Mouse (Mus musculus): ENCODE data around the gene Tmem39b. TPM values are rescaled to one million over a fixed set of nuclear protein-coding genes. Genes with fewer than 3 reads are reported as not detected.

Gene Tmem39b
- polyA plus RNA-seq, 1 experiment from 2014 or later: 2.3 TPM

- Histone ChIP-seq H3K9ac (replicated peaks) (no peak overlapping the region), H3K4me1 (ENCODE audit: insufficient read depth) (peaks cover 2% of the 10 kb centered on the region), H3K27ac (ENCODE audit: low read depth) (no peak overlapping the region), H3K36me3 (replicated peaks; ENCODE audit: insufficient read depth, low read length) (peaks cover 87% of the 10 kb centered on the region), H3K9me3 (ENCODE audit: low read length) (no peaks in the 10 kb centered on the region), H3K27me3 (ENCODE audit: insufficient read depth, low read length) (no peaks in the 10 kb centered on the region), H3K4me3 (ENCODE audit: low read depth, low read length) (no peak overlapping the region), H3K4me2 (ENCODE audit: low read depth, low read length) (no peak overlapping the region)
- WGBS (ENCODE audit: insufficient replicate concordance): 67% methylated on average over 6 of the region's 6 CpGs
- TF ChIP-seq EP300 (IDR thresholded peaks at IDR 0.05; ENCODE audit: low read depth): no peak
- TF ChIP-seq CTCF (IDR thresholded peaks at IDR 0.05; ENCODE audit: low read depth): no peak
- ATAC-seq: peak; percentile 58
- no peak for DNase-seq
These were observed 62.8 kb downstream of the Tmem39b start for GRCm38 (mm10) chr4:129633852-129634251.

- H3K9me3 ChIP-seq (ENCODE audit: low read length): no peaks in the 10 kb centered on the region
- no peak for TF ChIP-seq CTCF (IDR thresholded peaks at IDR 0.05; ENCODE audit: low read depth)
- no peak for TF ChIP-seq EP300 (IDR thresholded peaks at IDR 0.05; ENCODE audit: low read depth)
- H3K27me3 ChIP-seq (ENCODE audit: insufficient read depth, low read length): no peaks in the 10 kb centered on the region
- H3K36me3 ChIP-seq (replicated peaks; ENCODE audit: insufficient read depth, low read length): peaks cover 90% of the 10 kb centered on the region
- no peak overlapping the region for H3K27ac ChIP-seq (ENCODE audit: low read depth)
- WGBS (ENCODE audit: insufficient replicate concordance): 92% methylated on average over 12 of the region's 12 CpGs
- ATAC-seq (no peak), DNase-seq (no peak)
- no peaks in the 10 kb centered on the region for H3K4me1 ChIP-seq (ENCODE audit: insufficient read depth)
- no peak overlapping the region for H3K4me3 ChIP-seq (ENCODE audit: low read depth, low read length)
- H3K9ac ChIP-seq (replicated peaks): no peak overlapping the region
- no peak overlapping the region for H3K4me2 ChIP-seq (ENCODE audit: low read depth, low read length)
These were observed 64.8 kb downstream of the Tmem39b start for GRCm38 (mm10) chr4:129631867-129632266.

DNA sequence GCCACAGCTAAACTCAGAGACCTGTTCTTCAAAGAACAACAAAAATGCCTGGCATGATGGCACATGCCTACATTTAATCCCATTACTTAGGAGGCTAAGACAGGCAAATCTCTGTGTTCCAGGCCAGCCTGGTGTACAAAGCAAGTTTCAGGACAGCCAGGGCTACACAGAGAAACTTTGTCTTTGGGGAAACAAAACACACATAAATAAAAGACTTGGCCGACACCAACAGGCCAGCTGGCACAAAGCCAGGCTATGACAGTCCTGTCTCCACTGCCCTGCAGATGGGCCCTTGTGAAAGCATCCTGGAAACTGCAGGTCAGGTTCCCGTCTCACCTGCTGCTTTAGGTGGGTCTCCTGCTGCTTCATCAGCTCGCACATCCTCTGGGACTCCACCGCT, 65.7 kb downstream of the Tmem39b start:
- Histone ChIP-seq H3K27ac (ENCODE audit: low read depth) (no peak overlapping the region), H3K9ac (replicated peaks) (no peak overlapping the region), H3K4me2 (ENCODE audit: low read depth, low read length) (no peak overlapping the region), H3K9me3 (ENCODE audit: low read length) (no peaks in the 10 kb centered on the region), H3K4me3 (ENCODE audit: low read depth, low read length) (no peak overlapping the region), H3K27me3 (ENCODE audit: insufficient read depth, low read length) (no peaks in the 10 kb centered on the region), H3K4me1 (ENCODE audit: insufficient read depth) (no peaks in the 10 kb centered on the region), H3K36me3 (replicated peaks; ENCODE audit: insufficient read depth, low read length) (peaks cover 85% of the 10 kb centered on the region)
- peak; percentile 41 for DNase-seq
- no peak for TF ChIP-seq EP300 (IDR thresholded peaks at IDR 0.05; ENCODE audit: low read depth)
- TF ChIP-seq CTCF (IDR thresholded peaks at IDR 0.05; ENCODE audit: low read depth): no peak
- no peak for ATAC-seq
- 77% methylated on average over 4 of the region's 4 CpGs for WGBS (ENCODE audit: insufficient replicate concordance)

Small RNAs within 50 kb of the gene (microRNA-seq; reads per million reads assigned to microRNA genes)
- not detected for gene Mir7016

Other genes with a start within 250 kb of the Tmem39b start
- 37.4 and 40.7 TPM in 2 replicates for gene Bsdc1, start 235.3 kb downstream of the Tmem39b start, polyA plus RNA-seq (2015; fragmentation: Nextera tagmentation; extraction: Ambion mirVana)
- gene Tssk3, start 205.8 kb downstream of the Tmem39b start, polyA plus RNA-seq (2015; fragmentation: Nextera tagmentation; extraction: Ambion mirVana): 0.11 and 0.14 TPM in 2 replicates
- 0.41 and 0.88 TPM in 2 replicates for gene Fam229a, start 205.6 kb downstream of the Tmem39b start, polyA plus RNA-seq (2015; fragmentation: Nextera tagmentation; extraction: Ambion mirVana)
- gene Marcksl1, start 183.3 kb downstream of the Tmem39b start, polyA plus RNA-seq (2015; fragmentation: Nextera tagmentation; extraction: Ambion mirVana): 42.7 and 46.9 TPM in 2 replicates
- 54.9 and 59.0 TPM in 2 replicates for gene Hdac1, start 154.1 kb downstream of the Tmem39b start, polyA plus RNA-seq (2015; fragmentation: Nextera tagmentation; extraction: Ambion mirVana)
- gene Lck, start 123.2 kb downstream of the Tmem39b start, polyA plus RNA-seq (2015; fragmentation: Nextera tagmentation; extraction: Ambion mirVana): 3.3 and 3.4 TPM in 2 replicates
- 13.1 and 15.0 TPM in 2 replicates for gene Fam167b, start 118.3 kb downstream of the Tmem39b start, polyA plus RNA-seq (2015; fragmentation: Nextera tagmentation; extraction: Ambion mirVana)
- 119 and 125 TPM in 2 replicates for gene Eif3i, start 96.2 kb downstream of the Tmem39b start, polyA plus RNA-seq (2015; fragmentation: Nextera tagmentation; extraction: Ambion mirVana)
- gene Tmem234, start 96.2 kb downstream of the Tmem39b start, polyA plus RNA-seq (2015; fragmentation: Nextera tagmentation; extraction: Ambion mirVana): 81.7 and 93.9 TPM in 2 replicates
- gene Dcdc2b, start 82.6 kb downstream of the Tmem39b start, polyA plus RNA-seq (2015; fragmentation: Nextera tagmentation; extraction: Ambion mirVana): 0.54 and 0.71 TPM in 2 replicates
- 5.2 and 8.2 TPM in 2 replicates for gene Iqcc, start 77.7 kb downstream of the Tmem39b start, polyA plus RNA-seq (2015; fragmentation: Nextera tagmentation; extraction: Ambion mirVana)
- 13.1 and 15.7 TPM in 2 replicates for gene Ccdc28b, start 72.9 kb downstream of the Tmem39b start, polyA plus RNA-seq (2015; fragmentation: Nextera tagmentation; extraction: Ambion mirVana)
- gene Txlna, start 55.8 kb downstream of the Tmem39b start, polyA plus RNA-seq (2015; fragmentation: Nextera tagmentation; extraction: Ambion mirVana): 12.5 and 14.0 TPM in 2 replicates
- 3.3 and 3.7 TPM in 2 replicates for gene Kpna6, start 24.1 kb downstream of the Tmem39b start, polyA plus RNA-seq (2015; fragmentation: Nextera tagmentation; extraction: Ambion mirVana)
- 18.7 and 19.6 TPM in 2 replicates for gene Khdrbs1, start 45.5 kb upstream of the Tmem39b start, polyA plus RNA-seq (2015; fragmentation: Nextera tagmentation; extraction: Ambion mirVana)
- gene Ptp4a2, start 114.4 kb upstream of the Tmem39b start, polyA plus RNA-seq (2015; fragmentation: Nextera tagmentation; extraction: Ambion mirVana): 198 and 205 TPM in 2 replicates
- not detected in 2 replicates for gene Spocd1, start 232.4 kb upstream of the Tmem39b start, polyA plus RNA-seq (2015; fragmentation: Nextera tagmentation; extraction: Ambion mirVana)

Data from liver, postnatal 0 days (tissue).